Mouse (Mus musculus) thymus, adult 2 months (tissue): ENCODE measurements around the gene Edn1.

Experiments
- CTCF ChIP-seq: fragments of 200-500 bp; IDR thresholded peaks from 2 replicates; pipeline ENCODE4 v1.5.1; 2012; ENCODE audit warnings: mild to moderate bottlenecking, control low read depth, low read length, moderate library complexity, borderline replicate concordance; ENCODE audit not compliant: control insufficient read depth, poor library complexity, insufficient read depth; ENCODE audit errors: extremely low read depth
- POLR2A ChIP-seq: fragments of 200-500 bp; IDR thresholded peaks from 2 replicates; pipeline ENCODE4 v1.6.1; 2012; ENCODE audit warnings: mild to moderate bottlenecking, low read length, control low read depth, moderate library complexity; ENCODE audit not compliant: control insufficient read depth, poor library complexity, insufficient read depth; ENCODE audit errors: extremely low read depth

DNA sequence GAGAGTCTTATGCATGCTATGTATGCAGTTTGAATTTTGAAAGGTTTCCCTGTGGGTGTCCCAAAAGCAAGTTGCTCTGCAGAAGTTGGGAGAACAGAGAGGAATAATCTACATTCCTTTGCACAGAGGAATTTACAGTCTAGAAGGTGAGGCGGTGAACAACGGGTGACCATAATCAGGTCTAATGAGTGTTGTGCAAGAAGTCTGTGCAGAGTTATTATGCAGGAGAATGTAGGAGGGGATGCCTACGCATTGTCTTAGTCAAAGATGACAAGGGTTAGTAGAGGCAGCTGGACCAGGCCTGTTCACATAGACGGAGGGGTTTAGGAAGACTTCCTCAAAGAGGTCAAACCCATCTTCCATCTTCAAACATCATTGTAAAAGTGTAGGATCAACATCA, 14.5 kb upstream of the Edn1 start:
- no peak for TF ChIP-seq CTCF
- TF ChIP-seq POLR2A = no peak
